Mouse (Mus musculus) small intestine, adult 2 months (tissue): ENCODE measurements around the gene Rdh7. TPM values are rescaled to one million over a fixed set of nuclear protein-coding genes. Genes with fewer than 3 reads are reported as not detected.
"Not testable (repeated sequence)": the region's sequence is repeated elsewhere in the genome, so short reads cannot be mapped to it uniquely, and the experiment has no call there.

Experiments used
- H3K27ac ChIP-seq: fragments of 200-500 bp; 2 replicates; pipeline ENCODE4 v1.5.1; 2012; ENCODE audit warnings: low read depth, low read length, control low read depth, inconsistent platforms; ENCODE audit not compliant: insufficient read depth
- H3K27me3 ChIP-seq: fragments of 200-500 bp; 2 replicates; pipeline ENCODE4 v1.6.1; 2012; ENCODE audit warnings: mild to moderate bottlenecking, moderate library complexity, low read length, inconsistent platforms; ENCODE audit not compliant: control insufficient read depth, insufficient read depth
- H3K36me3 ChIP-seq: fragments of 200-500 bp; 2 replicates; pipeline ENCODE4 v1.6.1; 2012; ENCODE audit warnings: mild to moderate bottlenecking, low read length, control low read depth, inconsistent platforms; ENCODE audit not compliant: control insufficient read depth, insufficient read depth
- H3K4me1 ChIP-seq: fragments of 200-500 bp; 2 replicates; pipeline ENCODE4 v1.6.1; 2012; ENCODE audit warnings: low read length, inconsistent platforms, mixed read lengths; ENCODE audit not compliant: control insufficient read depth, insufficient read depth, insufficient read length
- H3K4me3 ChIP-seq: fragments of 200-500 bp; 2 replicates; pipeline ENCODE4 v1.5.1; 2012; ENCODE audit warnings: low read depth, mild to moderate bottlenecking, control low read depth, inconsistent platforms, low read length, moderate library complexity
- CTCF ChIP-seq: fragments of 200-500 bp; IDR thresholded peaks from 2 replicates; pipeline ENCODE4 v1.5.1; 2012; ENCODE audit warnings: low read depth, mild to moderate bottlenecking, control low read depth, inconsistent platforms, low read length, moderate library complexity, mixed read lengths; ENCODE audit not compliant: insufficient replicate concordance, insufficient read length; ENCODE audit errors: extremely low read depth
- POLR2A ChIP-seq: fragments of 200-500 bp; IDR thresholded peaks from 2 replicates; pipeline ENCODE4 v1.6.1; 2012; ENCODE audit warnings: low read depth, mild to moderate bottlenecking, control low read depth, inconsistent platforms, low read length, moderate library complexity
- WGBS: fragments of 180-500 bp; shearing (Covaris S2); methylation state at CpG from one replicate; pipeline ENCODE4 v1.1.7; 2018; 5-methylcytosine and 5-hydroxymethylcytosine counted together
- polyA plus RNA-seq: library from polyadenylated mRNA; depleted of rRNA; stranded (reverse); fragments of >200 nt; gene quantifications from 2 replicates; pipeline ENCODE4 v1.2.3, GENCODE M21; 2012

The Rdh7 gene
- polyA plus RNA-seq, 1 experiment = 73.0 TPM

GRCm38 (mm10) chr10:127904718-127905446 is 16.3 kb upstream of the Rdh7 start:
- 28% methylated on average over 7 of the region's 7 CpGs for WGBS
- H3K27ac ChIP-seq = peak overlapping the region; percentile 42; the same call in 1 of the 2 replicates
- H3K36me3 ChIP-seq = no peaks in the 10 kb centered on the region
- H3K4me3 ChIP-seq = no peak overlapping the region
- no peak for TF ChIP-seq POLR2A
- TF ChIP-seq CTCF = peak; percentile 1; the same call in 1 of the 2 replicates
- H3K27me3 ChIP-seq = no peaks in the 10 kb centered on the region
- H3K4me1 ChIP-seq = peaks cover 19% of the 10 kb centered on the region; the same call in 1 of the 2 replicates

- Histone ChIP-seq H3K27ac (no peak overlapping the region), H3K4me1 (peaks cover 30% of the 10 kb centered on the region; the same call in 1 of the 2 replicates), H3K4me3 (no peak overlapping the region), H3K27me3 (no peaks in the 10 kb centered on the region), H3K36me3 (no peaks in the 10 kb centered on the region)
- TF ChIP-seq POLR2A (no peak), CTCF (no peak)
- 81% methylated on average over 1 of the region's 1 CpGs for WGBS
These were observed 14.5 kb upstream of the Rdh7 start for GRCm38 (mm10) chr10:127903116-127903515.

GRCm38 (mm10) chr10:127901751-127902150 is 13.1 kb upstream of the Rdh7 start:
- 24% methylated on average over 4 of the region's 4 CpGs for WGBS
- no peaks in the 10 kb centered on the region for H3K36me3 ChIP-seq
- no peak overlapping the region for H3K27ac ChIP-seq
- no peak overlapping the region for H3K4me3 ChIP-seq
- no peak for TF ChIP-seq CTCF
- H3K27me3 ChIP-seq = no peaks in the 10 kb centered on the region
- peaks cover 42% of the 10 kb centered on the region for H3K4me1 ChIP-seq

- H3K36me3 ChIP-seq = no peaks in the 10 kb centered on the region
- WGBS = 11% methylated on average over 5 of the region's 5 CpGs
- H3K4me1 ChIP-seq = peaks cover 46% of the 10 kb centered on the region
These were observed 11.2 kb upstream of the Rdh7 start for GRCm38 (mm10) chr10:127899783-127900182.

GRCm38 (mm10) chr10:127898218-127898617 is 9.6 kb upstream of the Rdh7 start, which contains the start of gene Sdr9c7:
Gene Sdr9c7, plus strand, starts transcription at chr10:127898518.
- H3K36me3 ChIP-seq = no peaks in the 10 kb centered on the region

More at GRCm38 (mm10) chr10:127899783-127900182, 11.2 kb upstream of the Rdh7 start:
- Histone ChIP-seq H3K27me3 (no peaks in the 10 kb centered on the region), H3K4me3 (no peak overlapping the region), H3K27ac (peak overlapping the region; percentile 67; the same call in 1 of the 2 replicates)
- TF ChIP-seq POLR2A = no peak
- no peak for TF ChIP-seq CTCF

GRCm38 (mm10) chr10:127897506-127897905 is 8.9 kb upstream of the Rdh7 start:
- Histone ChIP-seq H3K4me3 (no peak overlapping the region), H3K27me3 (no peaks in the 10 kb centered on the region), H3K36me3 (no peaks in the 10 kb centered on the region), H3K27ac (peak overlapping the region; percentile 79), H3K4me1 (peaks cover 57% of the 10 kb centered on the region)
- WGBS = 18% methylated on average over 3 of the region's 3 CpGs
- TF ChIP-seq POLR2A (no peak), CTCF (no peak)

More at GRCm38 (mm10) chr10:127898218-127898617, 9.6 kb upstream of the Rdh7 start, which contains the start of gene Sdr9c7:
- WGBS = 84% methylated on average over 2 of the region's 2 CpGs
- no peaks in the 10 kb centered on the region for H3K27me3 ChIP-seq
- no peak within 1 kb of the TSS for H3K4me3 ChIP-seq
- H3K27ac ChIP-seq = peak within 1 kb of the TSS; percentile 79
- TF ChIP-seq POLR2A = no peak
- no peak for TF ChIP-seq CTCF
- H3K4me1 ChIP-seq = peaks cover 52% of the 10 kb centered on the region

GRCm38 (mm10) chr10:127896705-127897104 is 8.1 kb upstream of the Rdh7 start:
- 24% methylated on average over 5 of the region's 5 CpGs for WGBS
- TF ChIP-seq POLR2A (no peak), CTCF (no peak)
- H3K4me1 ChIP-seq = peaks cover 57% of the 10 kb centered on the region
- H3K4me3 ChIP-seq = no peak overlapping the region
- H3K27ac ChIP-seq = peak overlapping the region; percentile 79
- no peaks in the 10 kb centered on the region for H3K36me3 ChIP-seq
- no peaks in the 10 kb centered on the region for H3K27me3 ChIP-seq

- H3K36me3 ChIP-seq, H3K27me3 ChIP-seq, H3K4me3 ChIP-seq: not testable (repeated sequence)
- Histone ChIP-seq H3K4me1 (peaks cover 49% of the 10 kb centered on the region), H3K27ac (peak overlapping the region; percentile 97)
- 19% methylated on average over 5 of the region's 5 CpGs for WGBS
These were observed 4.8 kb upstream of the Rdh7 start for GRCm38 (mm10) chr10:127893163-127894022.
